Mouse (Mus musculus) midbrain, embryonic 15.5 days (tissue): ENCODE measurements around the gene Sfpq. TPM values are rescaled to one million over a fixed set of nuclear protein-coding genes. Genes with fewer than 3 reads are reported as not detected.
A peak's percentile ranks its signal among the peaks of the same experiment; 100 is the strongest.
"Not testable (repeated sequence)": the region's sequence is repeated elsewhere in the genome, so short reads cannot be mapped to it uniquely, and the experiment has no call there.

Experiments used
- ATAC-seq: fragments of 200-750 bp; cut with Nextera tagmentation; replicated peaks from 2 replicates; pipeline ENCODE4 v1.8.0; 2017; ENCODE audit warnings: moderate TSS enrichment
- H3K27ac ChIP-seq: fragments of 300-500 bp; sonication (generic); 2 replicates; pipeline ENCODE4 v1.5.1; 2015; ENCODE audit warnings: mild to moderate bottlenecking, inconsistent platforms
- H3K27me3 ChIP-seq: fragments of 300-500 bp; sonication (generic); replicated peaks from 2 replicates; pipeline ENCODE4 v1.6.1; 2015; ENCODE audit warnings: inconsistent platforms
- H3K36me3 ChIP-seq: fragments of 300-500 bp; sonication (generic); replicated peaks from 2 replicates; pipeline ENCODE4 v1.6.1; 2015; ENCODE audit warnings: inconsistent platforms
- H3K4me1 ChIP-seq: fragments of 300-500 bp; sonication (generic); 2 replicates; pipeline ENCODE4 v1.6.1; 2015; ENCODE audit warnings: inconsistent platforms
- H3K4me2 ChIP-seq: fragments of 300-500 bp; sonication (generic); 2 replicates; pipeline ENCODE4 v1.6.1; 2015; ENCODE audit warnings: inconsistent platforms, mild to moderate bottlenecking, moderate library complexity
- H3K4me3 ChIP-seq: fragments of 300-500 bp; sonication (generic); 2 replicates; pipeline ENCODE4 v1.5.1; 2015; ENCODE audit warnings: mild to moderate bottlenecking, inconsistent platforms
- H3K9ac ChIP-seq: fragments of 300-500 bp; sonication (generic); 2 replicates; pipeline ENCODE4 v1.6.1; 2015; ENCODE audit warnings: mild to moderate bottlenecking, inconsistent platforms
- H3K9me3 ChIP-seq: fragments of 300-500 bp; sonication (generic); 2 replicates; pipeline ENCODE4 v1.6.1; 2016; ENCODE audit warnings: inconsistent platforms
- WGBS: fragments of 180-500 bp; shearing (Covaris S2); methylation state at CpG from one replicate; pipeline ENCODE4 v1.1.7; 2015; ENCODE audit warnings: mixed read lengths; 5-methylcytosine and 5-hydroxymethylcytosine counted together
- polyA plus RNA-seq: library from polyadenylated mRNA; unstranded; fragments of >200 nt; fragmentation: Nextera tagmentation; extraction: Ambion mirVana; gene quantifications from 2 replicates; pipeline ENCODE4 v1.2.1, GENCODE M21; 2015

Gene Sfpq
- polyA plus RNA-seq, 1 experiment from 2014 or later, result 77.3 TPM

GRCm38 (mm10) chr4:127005113-127005936 lies 15.8 kb upstream of the Sfpq start:
- peaks cover 22% of the 10 kb centered on the region for H3K4me1 ChIP-seq
- no peaks in the 10 kb centered on the region for H3K36me3 ChIP-seq
- no peaks in the 10 kb centered on the region for H3K9me3 ChIP-seq
- peak; percentile 91 for ATAC-seq
- 11% methylated on average over 25 of the region's 25 CpGs for WGBS
- H3K4me2 ChIP-seq, result peak overlapping the region; percentile 54
- peak overlapping the region; percentile 37 for H3K9ac ChIP-seq
- no peaks in the 10 kb centered on the region for H3K27me3 ChIP-seq
- peak overlapping the region; percentile 34 for H3K4me3 ChIP-seq
- peak overlapping the region; percentile 83 for H3K27ac ChIP-seq

DNA sequence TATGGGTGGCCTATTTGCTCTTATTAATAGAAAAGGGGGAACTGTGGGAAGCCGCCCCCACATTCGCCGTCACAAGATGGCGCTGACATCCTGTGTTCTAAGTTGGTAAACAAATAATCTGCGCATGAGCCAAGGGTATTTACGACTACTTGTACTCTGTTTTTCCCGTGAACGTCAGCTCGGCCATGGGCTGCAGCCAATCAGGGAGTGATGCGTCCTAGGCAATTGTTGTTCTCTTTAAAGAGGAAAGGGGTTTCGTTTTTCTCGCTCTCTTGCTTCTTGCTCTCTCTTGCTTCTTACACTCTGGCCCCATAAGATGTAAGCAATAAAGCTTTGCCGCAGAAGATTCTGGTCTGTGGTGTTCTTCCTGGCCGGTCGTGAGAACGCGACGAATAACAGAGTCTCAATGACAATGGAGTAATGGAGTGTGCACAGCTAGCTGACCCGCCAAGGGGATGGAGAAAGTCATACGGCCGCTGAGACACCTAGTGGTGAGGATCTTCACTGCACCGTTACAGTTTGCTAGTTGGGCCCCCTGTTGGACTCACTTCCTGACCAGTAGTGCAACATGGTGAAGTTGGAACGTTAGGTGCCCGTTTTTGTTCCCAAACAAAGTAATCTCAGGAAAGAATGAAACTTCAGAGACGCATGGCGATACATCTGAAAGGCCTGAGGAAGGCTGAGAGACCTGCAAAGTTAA lies 5.7 kb upstream of the Sfpq start:
- H3K4me1 ChIP-seq, H3K27me3 ChIP-seq, H3K9me3 ChIP-seq, H3K36me3 ChIP-seq, H3K9ac ChIP-seq: not testable (repeated sequence)
- H3K4me2 ChIP-seq, result peak overlapping the region; percentile 36
- 7% methylated on average over 14 of the region's 26 CpGs for WGBS
- H3K4me3 ChIP-seq, result peak overlapping the region; percentile 32
- ATAC-seq, result peak; percentile 90
- H3K27ac ChIP-seq, result peak overlapping the region; percentile 72; the same call in 1 of the 2 replicates

DNA sequence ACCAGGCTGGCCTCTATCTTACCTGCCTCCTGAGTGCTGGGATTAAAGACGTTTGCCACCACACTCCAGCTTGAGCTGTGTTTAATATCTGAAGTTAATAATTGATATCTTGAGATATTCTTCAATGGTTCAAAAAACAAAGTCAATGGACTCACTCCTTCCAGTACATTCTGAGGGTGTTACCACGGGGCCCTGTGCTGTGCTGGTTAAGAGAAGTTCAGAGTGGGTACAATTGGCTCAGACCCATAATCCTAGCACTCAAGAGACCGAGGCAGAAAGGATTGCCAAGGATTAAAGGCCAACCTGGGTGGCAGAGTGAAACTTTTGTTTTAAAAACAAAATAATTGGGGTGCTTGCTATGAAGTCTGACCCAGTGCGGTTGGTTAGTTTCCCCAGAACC lies 4.8 kb upstream of the Sfpq start:
- Histone ChIP-seq H3K9me3 (no peaks in the 10 kb centered on the region), H3K27ac (no peak overlapping the region), H3K9ac (no peak overlapping the region), H3K4me3 (no peak overlapping the region), H3K36me3 (no peaks in the 10 kb centered on the region), H3K4me2 (no peak overlapping the region), H3K27me3 (no peaks in the 10 kb centered on the region), H3K4me1 (peaks cover 10% of the 10 kb centered on the region)
- WGBS, result 75% methylated on average over 4 of the region's 4 CpGs
- no peak for ATAC-seq

- peak overlapping the region; percentile 98 for H3K4me3 ChIP-seq
- H3K27me3 ChIP-seq, result no peaks in the 10 kb centered on the region
- peaks cover 3% of the 10 kb centered on the region; the same call in 1 of the 2 replicates for H3K36me3 ChIP-seq
- no peak overlapping the region for H3K27ac ChIP-seq
- H3K4me2 ChIP-seq, result peak overlapping the region; percentile 52
- no peak overlapping the region for H3K9ac ChIP-seq
- WGBS, result 12% methylated on average over 13 of the region's 13 CpGs
- no peak for ATAC-seq
- no peaks in the 10 kb centered on the region for H3K9me3 ChIP-seq
- peaks cover 31% of the 10 kb centered on the region for H3K4me1 ChIP-seq
These were observed 543 bp upstream of the Sfpq start for GRCm38 (mm10) chr4:127020411-127021150.

GRCm38 (mm10) chr4:127021989-127022626 lies 984 bp downstream of the Sfpq start:
- H3K4me3 ChIP-seq, result peak overlapping the region; percentile 98
- H3K9me3 ChIP-seq, result no peaks in the 10 kb centered on the region
- peaks cover 40% of the 10 kb centered on the region for H3K4me1 ChIP-seq
- H3K36me3 ChIP-seq, result peaks cover 16% of the 10 kb centered on the region
- peak; percentile 75 for ATAC-seq
- H3K4me2 ChIP-seq, result peak overlapping the region; percentile 92
- peak overlapping the region; percentile 99 for H3K27ac ChIP-seq
- no peaks in the 10 kb centered on the region for H3K27me3 ChIP-seq
- under 1% methylated on average over 51 of the region's 53 CpGs for WGBS
- H3K9ac ChIP-seq, result peak overlapping the region; percentile 88

GRCm38 (mm10) chr4:127023201-127023600 lies 2.1 kb downstream of the Sfpq start:
- Histone ChIP-seq H3K36me3 (peaks cover 27% of the 10 kb centered on the region), H3K27ac (no peak overlapping the region), H3K4me3 (peak overlapping the region; percentile 98), H3K27me3 (no peaks in the 10 kb centered on the region), H3K9ac (peak overlapping the region; percentile 88), H3K9me3 (no peaks in the 10 kb centered on the region), H3K4me2 (peak overlapping the region; percentile 92), H3K4me1 (peaks cover 49% of the 10 kb centered on the region)
- WGBS, result 2% methylated on average over 9 of the region's 9 CpGs
- ATAC-seq, result no peak

- no peaks in the 10 kb centered on the region for H3K27me3 ChIP-seq
- H3K27ac ChIP-seq, result no peak overlapping the region
- peak overlapping the region; percentile 21 for H3K9ac ChIP-seq
- H3K4me3 ChIP-seq, result peak overlapping the region; percentile 98
- no peaks in the 10 kb centered on the region for H3K9me3 ChIP-seq
- no peak for ATAC-seq
- 51% methylated on average over 1 of the region's 1 CpGs for WGBS
- peaks cover 49% of the 10 kb centered on the region for H3K4me1 ChIP-seq
- H3K4me2 ChIP-seq, result peak overlapping the region; percentile 92
- peaks cover 32% of the 10 kb centered on the region for H3K36me3 ChIP-seq
These were observed 3.1 kb downstream of the Sfpq start for GRCm38 (mm10) chr4:127024240-127024639.

- H3K27me3 ChIP-seq, result no peaks in the 10 kb centered on the region
- peaks cover 43% of the 10 kb centered on the region for H3K4me1 ChIP-seq
- no peak overlapping the region for H3K27ac ChIP-seq
- no peaks in the 10 kb centered on the region for H3K9me3 ChIP-seq
- H3K36me3 ChIP-seq, result peaks cover 50% of the 10 kb centered on the region
- ATAC-seq, result no peak
- H3K9ac ChIP-seq, result no peak overlapping the region
- no peak overlapping the region for H3K4me3 ChIP-seq
- WGBS, result 93% methylated on average over 4 of the region's 4 CpGs
- H3K4me2 ChIP-seq, result no peak overlapping the region
These were observed 5.7 kb downstream of the Sfpq start for GRCm38 (mm10) chr4:127026826-127027225.

- 64% methylated on average over 4 of the region's 4 CpGs for WGBS
- peaks cover 57% of the 10 kb centered on the region for H3K36me3 ChIP-seq
- no peaks in the 10 kb centered on the region for H3K9me3 ChIP-seq
- H3K4me2 ChIP-seq, result no peak overlapping the region
- no peak overlapping the region for H3K4me3 ChIP-seq
- no peaks in the 10 kb centered on the region for H3K27me3 ChIP-seq
- no peak for ATAC-seq
- H3K9ac ChIP-seq, result no peak overlapping the region
- peaks cover 43% of the 10 kb centered on the region for H3K4me1 ChIP-seq
- H3K27ac ChIP-seq, result no peak overlapping the region
These were observed 6.4 kb downstream of the Sfpq start for GRCm38 (mm10) chr4:127027228-127028190.

- 0 out of 2 replicates have a peak, but pooled peaks cover 9% of the 10 kb centered on the region for H3K4me1 ChIP-seq
- H3K9ac ChIP-seq, result no peak overlapping the region
- WGBS, result 94% methylated on average over 3 of the region's 3 CpGs
- peaks cover 54% of the 10 kb centered on the region for H3K36me3 ChIP-seq
- ATAC-seq, result no peak
- H3K27ac ChIP-seq, result no peak overlapping the region
- no peaks in the 10 kb centered on the region for H3K27me3 ChIP-seq
- no peaks in the 10 kb centered on the region for H3K9me3 ChIP-seq
- H3K4me2 ChIP-seq, result no peak overlapping the region
- H3K4me3 ChIP-seq, result no peak overlapping the region
These were observed 16.0 kb downstream of the Sfpq start for GRCm38 (mm10) chr4:127037158-127037557.
